Mouse (Mus musculus): ENCODE results near the gene Gm17657. TPM values are rescaled to one million over a fixed set of nuclear protein-coding genes. Genes with fewer than 3 reads are reported as not detected.

Gene Gm17657
- polyA plus RNA-seq, 1 experiment from 2014 or later, result not detected

DNA sequence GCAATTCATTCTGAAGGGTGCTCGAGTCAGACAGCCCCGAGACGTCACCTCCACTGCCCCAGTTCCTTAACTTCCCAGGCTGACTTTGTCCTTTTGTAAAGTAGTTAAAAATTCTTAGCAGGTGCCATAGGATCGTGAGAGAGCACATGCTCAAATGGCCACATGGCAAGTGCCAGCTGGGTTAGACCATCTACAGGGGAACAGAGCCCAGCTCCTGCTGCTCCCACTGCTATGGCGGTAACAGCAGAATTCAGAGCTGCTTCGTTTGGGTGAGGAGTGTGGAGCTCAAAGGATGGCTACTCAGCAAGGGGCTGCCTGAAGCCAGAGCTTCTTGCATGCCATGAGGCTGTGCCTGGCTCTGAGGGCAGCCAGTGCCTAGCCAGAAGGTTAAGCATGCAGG, 20.4 kb upstream of the Gm17657 start:
- Histone ChIP-seq H3K4me1 (no peaks in the 10 kb centered on the region), H3K36me3 (peaks cover 64% of the 10 kb centered on the region), H3K27ac (no peak overlapping the region), H3K4me3 (no peak overlapping the region), H3K27me3 (replicated peaks) (no peaks in the 10 kb centered on the region), H3K4me2 (replicated peaks) (no peak overlapping the region), H3K9me3 (no peaks in the 10 kb centered on the region), H3K9ac (no peak overlapping the region)
- 89% methylated on average over 6 of the region's 6 CpGs for WGBS
- no peak for ATAC-seq (ENCODE audit: low FRiP score, low read depth)

DNA sequence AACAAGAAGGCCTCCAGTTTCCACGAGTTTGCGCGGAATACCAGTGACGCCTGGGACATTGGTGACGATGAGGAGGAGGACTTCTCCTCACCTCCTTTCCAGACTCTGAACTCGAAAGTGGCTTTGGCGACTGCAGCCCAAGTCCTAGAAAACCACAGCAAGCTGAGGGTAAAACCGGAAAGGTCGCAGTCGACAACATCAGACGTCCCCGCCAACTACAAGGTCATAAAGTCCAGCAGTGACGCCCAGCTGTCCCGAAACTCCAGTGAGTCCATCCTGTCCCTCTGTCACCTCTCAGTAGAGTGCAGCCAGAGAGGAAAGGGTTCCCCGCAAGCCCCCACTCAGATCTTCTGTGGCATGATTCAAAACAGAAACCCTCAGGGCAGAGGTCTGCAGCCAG, 19.0 kb upstream of the Gm17657 start:
- no peak overlapping the region for H3K4me3 ChIP-seq
- no peaks in the 10 kb centered on the region for H3K9me3 ChIP-seq
- no peaks in the 10 kb centered on the region for H3K4me1 ChIP-seq
- H3K27me3 ChIP-seq (replicated peaks), result no peaks in the 10 kb centered on the region
- no peak for ATAC-seq (ENCODE audit: low FRiP score, low read depth)
- 94% methylated on average over 15 of the region's 15 CpGs for whole genome bisulfite sequencing
- no peak overlapping the region for H3K9ac ChIP-seq
- no peak overlapping the region for H3K27ac ChIP-seq
- peaks cover 65% of the 10 kb centered on the region for H3K36me3 ChIP-seq
- H3K4me2 ChIP-seq (replicated peaks), result no peak overlapping the region

DNA sequence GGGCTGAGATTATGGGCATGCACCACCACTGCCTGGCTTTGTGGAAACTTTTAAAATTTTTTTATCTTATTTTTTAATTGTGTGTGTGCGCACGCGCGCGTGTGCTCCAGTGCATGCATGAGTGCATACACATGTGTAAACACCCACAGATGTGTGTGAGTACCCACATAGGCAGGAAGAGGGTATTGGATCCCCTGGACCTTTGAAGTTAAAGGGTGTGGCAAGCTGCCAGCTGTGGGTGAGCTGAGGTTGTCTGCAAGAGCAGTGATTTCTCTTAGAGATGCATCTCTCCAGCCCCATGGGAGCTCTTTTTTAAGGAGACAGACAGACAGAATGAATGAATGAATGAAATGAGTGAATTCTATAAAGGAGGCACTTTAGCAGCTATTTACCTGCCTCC, 16.1 kb upstream of the Gm17657 start:
- no peaks in the 10 kb centered on the region for H3K27me3 ChIP-seq (replicated peaks)
- no peak overlapping the region for H3K4me3 ChIP-seq
- no peaks in the 10 kb centered on the region for H3K4me1 ChIP-seq
- H3K36me3 ChIP-seq, result peaks cover 36% of the 10 kb centered on the region
- H3K9ac ChIP-seq, result no peak overlapping the region
- no peaks in the 10 kb centered on the region for H3K9me3 ChIP-seq
- 95% methylated on average over 5 of the region's 5 CpGs for WGBS
- no peak overlapping the region for H3K27ac ChIP-seq
- H3K4me2 ChIP-seq (replicated peaks), result no peak overlapping the region
- ATAC-seq (ENCODE audit: low FRiP score, low read depth), result no peak

DNA sequence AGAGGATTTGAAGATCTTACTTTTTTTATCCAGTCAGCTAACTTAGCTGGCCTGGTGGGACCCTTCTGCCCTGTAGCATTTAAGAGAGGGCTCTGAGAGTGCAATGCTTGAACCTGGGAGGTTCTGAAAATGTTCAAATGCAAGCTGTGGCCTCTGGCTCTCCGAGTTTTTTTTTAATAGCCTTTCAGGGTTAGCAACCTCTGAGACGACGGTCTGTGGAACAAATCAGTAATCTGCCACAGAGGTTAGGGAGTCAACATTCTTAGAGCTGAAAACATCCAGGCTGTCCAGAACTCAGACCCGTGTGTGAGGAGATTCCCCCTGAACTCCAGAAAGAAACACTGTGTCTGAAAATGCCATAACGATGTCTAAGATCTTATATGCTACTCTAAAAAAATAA, 9.0 kb upstream of the Gm17657 start:
- H3K27ac ChIP-seq, result no peak overlapping the region
- no peak overlapping the region for H3K9ac ChIP-seq
- peaks cover 5% of the 10 kb centered on the region; the same call in 1 of the 2 replicates for H3K4me1 ChIP-seq
- H3K36me3 ChIP-seq, result peaks cover 10% of the 10 kb centered on the region
- ATAC-seq (ENCODE audit: low FRiP score, low read depth), result no peak
- no peak overlapping the region for H3K4me3 ChIP-seq
- no peak overlapping the region for H3K4me2 ChIP-seq (replicated peaks)
- WGBS, result 77% methylated on average over 5 of the region's 5 CpGs
- H3K9me3 ChIP-seq, result no peaks in the 10 kb centered on the region
- H3K27me3 ChIP-seq (replicated peaks), result no peaks in the 10 kb centered on the region

DNA sequence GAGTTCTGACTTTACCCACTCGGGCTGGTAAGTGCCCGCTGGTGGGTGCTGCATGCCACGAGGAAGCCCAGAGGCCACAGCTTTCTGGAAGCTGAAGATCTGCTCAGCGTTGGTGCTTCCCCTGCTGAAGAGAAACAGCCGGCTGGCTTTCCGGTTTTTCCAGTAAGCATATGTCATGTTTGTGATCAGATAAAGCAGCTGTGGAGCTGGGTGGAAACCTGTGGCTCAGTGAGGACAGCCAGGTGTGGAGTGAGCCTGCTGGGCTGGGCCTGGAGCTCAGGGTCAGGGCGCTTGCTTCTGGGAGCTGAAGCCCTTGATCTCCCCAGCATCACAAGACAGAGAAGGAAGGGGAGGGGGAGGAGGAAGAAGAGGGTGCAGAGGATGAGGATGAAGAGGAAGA, 7.5 kb upstream of the Gm17657 start:
- Histone ChIP-seq H3K4me3 (no peak overlapping the region), H3K27ac (no peak overlapping the region), H3K27me3 (replicated peaks) (no peaks in the 10 kb centered on the region), H3K4me1 (peaks cover 5% of the 10 kb centered on the region; the same call in 1 of the 2 replicates), H3K4me2 (replicated peaks) (no peak overlapping the region), H3K36me3 (peaks cover 10% of the 10 kb centered on the region), H3K9me3 (no peaks in the 10 kb centered on the region), H3K9ac (no peak overlapping the region)
- no peak for ATAC-seq (ENCODE audit: low FRiP score, low read depth)
- WGBS, result 89% methylated on average over 7 of the region's 7 CpGs

DNA sequence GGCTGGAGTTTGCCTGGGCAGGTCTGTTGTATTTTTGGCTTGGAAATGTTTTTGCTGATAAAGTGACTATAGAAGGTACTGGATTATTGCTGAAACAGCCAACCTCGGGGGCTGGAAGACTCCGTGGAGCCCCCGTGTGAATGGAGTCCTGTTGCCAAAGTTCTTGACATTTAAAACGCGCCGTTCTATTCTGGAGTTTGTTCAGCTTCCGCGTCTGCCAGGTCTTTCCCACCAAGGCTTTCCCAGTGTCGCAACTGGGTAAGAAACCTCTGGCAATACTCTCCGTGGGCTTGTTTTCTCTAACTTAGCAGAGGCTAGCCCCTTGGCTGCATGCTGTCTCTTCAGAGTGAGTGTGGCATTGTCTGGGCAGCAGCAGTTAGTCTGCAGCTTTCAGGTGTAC, 7.0 kb upstream of the Gm17657 start:
- no peak overlapping the region for H3K4me2 ChIP-seq (replicated peaks)

DNA sequence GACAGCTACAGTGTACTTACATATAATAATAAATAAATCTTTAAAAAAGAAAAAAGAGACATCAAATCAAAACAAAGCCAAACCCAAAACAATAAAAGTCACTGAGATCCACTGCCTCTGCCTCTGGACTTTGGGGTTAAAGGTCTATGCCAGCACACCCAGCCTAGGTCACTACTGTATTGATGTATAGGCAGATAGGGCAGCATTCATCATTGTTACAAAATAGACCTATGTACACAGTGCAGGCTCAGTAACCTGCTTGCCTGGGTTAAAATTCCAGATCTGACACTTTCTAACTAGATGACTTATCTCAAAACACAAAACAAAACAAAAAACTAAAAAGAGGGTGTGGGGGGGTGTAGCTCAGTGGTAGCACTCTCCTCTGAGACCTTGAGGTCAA, 4.7 kb upstream of the Gm17657 start:
- H3K9ac ChIP-seq, result no peak overlapping the region
- H3K4me3 ChIP-seq, result no peak overlapping the region
- peaks cover 19% of the 10 kb centered on the region for H3K4me1 ChIP-seq
- H3K27ac ChIP-seq, result no peak overlapping the region
- no peaks in the 10 kb centered on the region for H3K9me3 ChIP-seq
- peaks cover 3% of the 10 kb centered on the region; the same call in 1 of the 2 replicates for H3K36me3 ChIP-seq
- no peak for ATAC-seq (ENCODE audit: low FRiP score, low read depth)
- H3K4me2 ChIP-seq (replicated peaks), result no peak overlapping the region
- no peaks in the 10 kb centered on the region for H3K27me3 ChIP-seq (replicated peaks)

More for the DNA sequence above, 7.0 kb upstream of the Gm17657 start:
- no peaks in the 10 kb centered on the region for H3K9me3 ChIP-seq
- H3K9ac ChIP-seq, result no peak overlapping the region
- H3K36me3 ChIP-seq, result peaks cover 10% of the 10 kb centered on the region
- ATAC-seq (ENCODE audit: low FRiP score, low read depth), result no peak
- no peaks in the 10 kb centered on the region for H3K27me3 ChIP-seq (replicated peaks)
- WGBS, result 93% methylated on average over 10 of the region's 10 CpGs
- H3K27ac ChIP-seq, result no peak overlapping the region
- H3K4me1 ChIP-seq, result peaks cover 5% of the 10 kb centered on the region; the same call in 1 of the 2 replicates
- no peak overlapping the region for H3K4me3 ChIP-seq

DNA sequence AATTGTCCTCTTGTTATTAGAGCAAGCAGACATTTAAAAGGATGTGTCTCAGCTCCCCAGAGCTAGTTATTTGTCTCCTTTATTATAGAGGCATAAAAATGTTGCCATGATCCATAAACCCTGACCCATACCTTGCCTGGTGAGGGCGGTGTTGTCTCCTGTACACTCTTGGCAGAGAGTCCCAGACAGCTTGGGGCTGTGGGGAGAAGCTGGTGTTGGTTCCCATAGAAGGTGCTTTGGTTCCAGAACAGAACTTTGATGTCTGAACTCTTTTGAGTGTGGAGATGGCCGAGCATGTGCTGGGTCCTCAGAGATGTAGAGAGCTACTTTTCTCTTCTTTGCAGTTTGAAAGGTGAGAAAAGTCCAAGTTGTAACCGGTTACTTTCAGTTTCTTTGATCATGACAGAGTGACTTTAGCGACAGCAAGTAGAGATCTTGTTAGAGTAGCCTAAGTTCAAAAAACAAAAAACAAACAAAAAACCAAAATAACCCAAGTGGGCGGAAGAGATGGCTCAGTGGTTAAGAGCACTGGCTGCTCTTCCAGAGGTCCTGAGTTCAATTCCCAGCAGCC, 2.8 kb upstream of the Gm17657 start, which contains the start of gene Tmem217:
TSS of gene Tmem217 (minus strand) at position 224 of the 571 bp plus-strand sequence.
- no peak for ATAC-seq (ENCODE audit: low FRiP score, low read depth)
- Histone ChIP-seq H3K4me1 (peaks cover 16% of the 10 kb centered on the region), H3K27ac (no peak within 1 kb of the TSS), H3K36me3 (peaks cover 3% of the 10 kb centered on the region; the same call in 1 of the 2 replicates), H3K4me2 (replicated peaks) (peak within 1 kb of the TSS; percentile 99), H3K9me3 (no peaks in the 10 kb centered on the region), H3K27me3 (replicated peaks) (no peaks in the 10 kb centered on the region), H3K9ac (no peak within 1 kb of the TSS), H3K4me3 (no peak within 1 kb of the TSS)
- 92% methylated on average over 5 of the region's 5 CpGs for WGBS

DNA sequence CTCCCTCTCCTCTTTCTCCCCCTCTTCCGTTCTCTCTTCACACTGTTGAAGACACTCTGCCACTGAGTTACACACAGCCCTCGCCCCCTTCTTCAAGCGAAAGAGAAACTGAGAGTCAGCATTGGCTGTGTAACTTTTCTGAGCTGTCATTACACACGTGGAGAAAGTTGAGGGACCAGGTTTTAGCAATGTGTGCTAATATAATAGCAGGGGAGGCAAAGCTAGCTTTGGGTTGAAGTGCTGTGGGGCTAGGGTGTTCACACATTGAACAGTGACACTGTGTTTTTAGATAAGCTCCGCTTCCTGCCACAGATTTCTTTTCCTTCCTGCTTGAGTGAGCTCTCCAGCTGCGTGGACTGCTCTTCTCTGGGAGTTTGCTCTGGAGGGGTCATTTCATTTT, 1.6 kb upstream of the Gm17657 start:
- H3K9ac ChIP-seq, result no peak overlapping the region
- no peak for ATAC-seq (ENCODE audit: low FRiP score, low read depth)
- H3K27ac ChIP-seq, result no peak overlapping the region
- peak overlapping the region; percentile 99 for H3K4me2 ChIP-seq (replicated peaks)
- peaks cover 14% of the 10 kb centered on the region for H3K4me1 ChIP-seq
- 67% methylated on average over 6 of the region's 6 CpGs for WGBS
- H3K9me3 ChIP-seq, result no peaks in the 10 kb centered on the region
- no peak overlapping the region for H3K4me3 ChIP-seq
- no peaks in the 10 kb centered on the region for H3K36me3 ChIP-seq
- H3K27me3 ChIP-seq (replicated peaks), result no peaks in the 10 kb centered on the region

DNA sequence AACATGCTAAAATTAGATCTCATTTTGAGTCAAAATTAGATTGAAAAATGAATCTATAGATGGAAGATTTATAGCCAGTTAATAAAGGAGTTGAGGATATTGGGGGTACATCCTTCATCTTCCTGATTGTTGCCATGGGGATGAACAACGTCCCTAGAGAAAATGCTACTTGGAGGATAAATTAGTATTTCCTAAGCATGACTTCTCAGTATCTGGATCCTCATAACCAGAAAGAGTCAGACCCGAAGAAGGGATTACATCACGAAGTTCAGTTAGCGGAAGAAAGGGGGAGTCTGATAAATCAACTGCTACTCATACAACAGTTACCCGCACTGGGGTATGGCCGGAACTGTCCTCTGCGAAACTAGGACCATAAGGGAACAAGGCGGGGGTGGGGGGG, 444 bp downstream of the Gm17657 start:
- ATAC-seq (ENCODE audit: low FRiP score, low read depth), result peak; percentile 3; the same call in 1 of the 2 replicates
- peak overlapping the region; percentile 99 for H3K4me2 ChIP-seq (replicated peaks)
- WGBS, result 58% methylated on average over 8 of the region's 8 CpGs

DNA sequence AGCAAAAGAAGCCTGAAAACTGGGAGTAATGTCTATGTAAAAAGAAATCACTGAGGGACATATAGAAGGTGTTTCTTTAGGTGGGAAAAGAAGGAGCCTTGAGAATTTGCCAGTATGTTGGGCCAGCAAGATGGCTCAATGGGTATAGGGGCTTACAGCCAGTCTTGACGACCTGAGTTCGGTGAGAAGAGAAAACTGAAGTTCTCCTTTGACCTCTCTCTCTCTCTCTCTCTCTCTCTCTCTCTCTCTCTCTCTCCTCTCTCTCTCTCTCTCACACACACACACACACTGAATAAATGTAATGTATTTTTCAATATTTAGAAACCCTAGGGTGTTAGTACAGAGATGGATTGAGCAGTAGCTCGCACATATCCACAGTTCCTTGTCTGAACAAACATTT, 944 bp downstream of the Gm17657 start:
- H3K9me3 ChIP-seq, result no peaks in the 10 kb centered on the region
- no peak for ATAC-seq (ENCODE audit: low FRiP score, low read depth)
- no peak overlapping the region for H3K9ac ChIP-seq
- no peak overlapping the region for H3K27ac ChIP-seq
- no peak overlapping the region for H3K4me2 ChIP-seq (replicated peaks)
- H3K27me3 ChIP-seq (replicated peaks), result no peaks in the 10 kb centered on the region
- no peaks in the 10 kb centered on the region for H3K36me3 ChIP-seq
- 60% methylated on average over 3 of the region's 3 CpGs for WGBS
- H3K4me3 ChIP-seq, result no peak overlapping the region
- peaks cover 14% of the 10 kb centered on the region for H3K4me1 ChIP-seq

More for the DNA sequence above, 444 bp downstream of the Gm17657 start:
- Histone ChIP-seq H3K27me3 (replicated peaks) (no peaks in the 10 kb centered on the region), H3K36me3 (no peaks in the 10 kb centered on the region), H3K27ac (no peak overlapping the region), H3K9ac (no peak overlapping the region), H3K9me3 (no peaks in the 10 kb centered on the region), H3K4me1 (peaks cover 14% of the 10 kb centered on the region), H3K4me3 (no peak overlapping the region)

DNA sequence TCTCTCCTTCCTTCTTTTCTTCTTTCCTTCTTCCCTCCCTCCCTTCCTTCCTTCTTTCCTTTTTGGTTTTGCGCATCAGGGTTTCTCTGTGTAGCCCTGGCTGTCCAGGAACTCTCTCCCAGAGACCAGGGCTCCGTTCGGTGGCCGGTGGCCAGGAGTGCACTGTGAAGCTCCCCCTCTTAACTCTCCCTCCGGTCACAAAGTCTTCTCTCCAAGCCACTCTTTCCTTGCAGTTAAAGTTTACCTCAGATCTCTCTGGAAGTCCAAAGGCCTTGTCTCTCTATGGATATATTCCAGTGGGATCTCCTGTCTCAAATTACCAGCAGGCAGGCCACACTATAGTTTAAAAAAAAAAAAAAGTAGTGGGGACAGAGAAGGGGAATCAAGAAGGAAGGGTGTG, 4.2 kb downstream of the Gm17657 start:
- Histone ChIP-seq H3K9me3 (no peaks in the 10 kb centered on the region), H3K4me1 (peaks cover 3% of the 10 kb centered on the region), H3K27me3 (replicated peaks) (no peaks in the 10 kb centered on the region), H3K4me3 (no peak overlapping the region), H3K4me2 (replicated peaks) (no peak overlapping the region), H3K9ac (no peak overlapping the region), H3K36me3 (no peaks in the 10 kb centered on the region), H3K27ac (no peak overlapping the region)
- 92% methylated on average over 5 of the region's 5 CpGs for WGBS
- ATAC-seq (ENCODE audit: low FRiP score, low read depth), result no peak

DNA sequence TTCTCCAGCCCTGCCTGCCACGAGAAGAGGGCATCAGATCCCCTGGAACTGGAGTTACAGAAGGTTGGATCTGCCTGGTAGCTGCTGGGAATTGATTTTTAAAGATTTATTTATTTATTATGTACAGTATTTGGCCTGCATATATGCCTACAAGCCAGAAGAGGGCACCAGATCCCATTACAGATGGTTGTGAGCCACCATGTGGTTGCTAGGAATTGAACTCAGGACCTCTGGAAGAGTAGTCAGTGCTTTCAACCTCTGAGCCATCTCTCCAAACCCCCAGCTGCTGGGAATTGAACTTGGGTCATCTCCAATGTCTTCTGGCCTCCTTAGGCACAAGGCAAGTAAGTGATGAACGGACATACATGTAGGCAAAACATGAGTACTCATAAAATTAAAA, 5.4 kb downstream of the Gm17657 start:
- 86% methylated on average over 2 of the region's 2 CpGs for WGBS
- Histone ChIP-seq H3K4me2 (replicated peaks) (no peak overlapping the region), H3K4me1 (no peaks in the 10 kb centered on the region), H3K9me3 (no peaks in the 10 kb centered on the region), H3K36me3 (no peaks in the 10 kb centered on the region), H3K9ac (no peak overlapping the region), H3K4me3 (no peak overlapping the region), H3K27me3 (replicated peaks) (no peaks in the 10 kb centered on the region), H3K27ac (no peak overlapping the region)
- ATAC-seq (ENCODE audit: low FRiP score, low read depth), result no peak
